Mouse (Mus musculus): ENCODE measurements around the gene Plk2.

Plk2 gene

GRCm38 (mm10) chr13:110406152-110406551 is 11.3 kb downstream of the Plk2 start:
- DNase-seq (ENCODE audit: low spot score): no peak

GRCm38 (mm10) chr13:110412572-110413209 is 17.8 kb downstream of the Plk2 start:
- DNase-seq (ENCODE audit: low spot score): no peak

- no peak for DNase-seq (ENCODE audit: low spot score)
Observed at GRCm38 (mm10) chr13:110418656-110419055, 23.8 kb downstream of the Plk2 start.

- no peak for DNase-seq (ENCODE audit: low spot score)
Observed at GRCm38 (mm10) chr13:110419640-110420039, 24.8 kb downstream of the Plk2 start.

GRCm38 (mm10) chr13:110422434-110422833 is 27.6 kb downstream of the Plk2 start:
- no peak for DNase-seq (ENCODE audit: low spot score)

GRCm38 (mm10) chr13:110425512-110426222 is 30.8 kb downstream of the Plk2 start:
- no peak for DNase-seq (ENCODE audit: low spot score)

- DNase-seq (ENCODE audit: low spot score): no peak
Observed at GRCm38 (mm10) chr13:110431388-110431787, 36.5 kb downstream of the Plk2 start.

- no peak for DNase-seq (ENCODE audit: low spot score)
Observed at GRCm38 (mm10) chr13:110432062-110432566, 37.3 kb downstream of the Plk2 start.

GRCm38 (mm10) chr13:110432613-110433012 is 37.8 kb downstream of the Plk2 start:
- DNase-seq (ENCODE audit: low spot score): no peak

GRCm38 (mm10) chr13:110436692-110437091 is 41.8 kb downstream of the Plk2 start:
- no peak for DNase-seq (ENCODE audit: low spot score)

GRCm38 (mm10) chr13:110438624-110439023 is 43.8 kb downstream of the Plk2 start:
- DNase-seq (ENCODE audit: low spot score): no peak

GRCm38 (mm10) chr13:110444335-110444734 is 49.5 kb downstream of the Plk2 start:
- no peak for DNase-seq (ENCODE audit: low spot score)

GRCm38 (mm10) chr13:110444894-110445293 is 50.0 kb downstream of the Plk2 start:
- DNase-seq (ENCODE audit: low spot score): no peak

GRCm38 (mm10) chr13:110446434-110446833 is 51.6 kb downstream of the Plk2 start:
- no peak for DNase-seq (ENCODE audit: low spot score)

GRCm38 (mm10) chr13:110450056-110450455 is 55.2 kb downstream of the Plk2 start:
- DNase-seq (ENCODE audit: low spot score): no peak
